Mouse (Mus musculus) hindbrain, embryonic 10.5 days (tissue): ENCODE data around the gene Cog7. TPM values are rescaled to one million over a fixed set of nuclear protein-coding genes. Genes with fewer than 3 reads are reported as not detected.

Source experiments
- DNase-seq: peaks from one replicate; pipeline ENCODE4 v3.0.0-alpha.2; 2017; ENCODE audit warnings: low spot score
- H3K27ac ChIP-seq: fragments of 300-500 bp; sonication (generic); 2 replicates; pipeline ENCODE4 v1.5.1; 2016; ENCODE audit warnings: mild to moderate bottlenecking, moderate library complexity
- H3K27me3 ChIP-seq: fragments of 300-500 bp; sonication (generic); 2 replicates; pipeline ENCODE4 v1.6.1; 2016; ENCODE audit warnings: mild to moderate bottlenecking; ENCODE audit not compliant: poor library complexity, insufficient read depth, severe bottlenecking
- H3K36me3 ChIP-seq: fragments of 300-500 bp; sonication (generic); 2 replicates; pipeline ENCODE4 v1.6.1; 2016; ENCODE audit warnings: mild to moderate bottlenecking, moderate library complexity
- H3K4me1 ChIP-seq: fragments of 300-500 bp; sonication (generic); replicated peaks from 2 replicates; pipeline ENCODE4 v1.6.1; 2016; ENCODE audit warnings: mild to moderate bottlenecking
- H3K4me3 ChIP-seq: fragments of 300-500 bp; sonication (generic); 2 replicates; pipeline ENCODE4 v1.5.1; 2016; ENCODE audit warnings: mild to moderate bottlenecking, moderate library complexity
- H3K9me3 ChIP-seq: fragments of 300-500 bp; sonication (generic); 2 replicates; pipeline ENCODE4 v1.6.1; 2016; ENCODE audit warnings: mild to moderate bottlenecking, moderate library complexity
- WGBS: fragments of 180-500 bp; shearing (Covaris S2); methylation state at CpG from one replicate; pipeline ENCODE4 v1.1.7; 2016; 5-methylcytosine and 5-hydroxymethylcytosine counted together
- polyA plus RNA-seq: library from polyadenylated mRNA; unstranded; fragments of >200 nt; fragmentation: Nextera tagmentation; extraction: Ambion mirVana; gene quantifications from 2 replicates; pipeline ENCODE4 v1.2.1, GENCODE M21; 2016

Cog7 gene
- polyA plus RNA-seq, 1 experiment from 2014 or later, result 21.0 TPM

DNA sequence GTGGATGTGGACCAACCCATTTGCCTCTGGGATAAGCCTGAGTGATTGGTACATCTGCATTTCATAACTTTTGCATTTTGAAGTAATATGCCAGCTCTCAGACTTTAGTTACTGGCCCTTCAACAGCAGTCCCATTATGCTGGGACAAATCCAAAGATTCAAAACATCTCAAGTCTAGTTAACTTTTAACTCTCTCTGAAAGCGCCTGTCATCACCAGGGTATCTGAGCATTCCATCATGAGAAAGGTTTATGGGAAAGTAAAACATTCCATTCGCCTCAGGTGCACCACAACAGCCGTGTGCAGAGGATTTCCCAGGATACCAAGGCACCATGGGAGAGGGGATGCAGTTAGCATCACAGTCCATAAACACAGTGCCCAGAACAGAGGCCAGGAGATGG is 39.9 kb downstream of the Cog7 start:
- WGBS, result 88% methylated on average over 3 of the region's 3 CpGs
- H3K27me3 ChIP-seq, result no peaks in the 10 kb centered on the region

DNA sequence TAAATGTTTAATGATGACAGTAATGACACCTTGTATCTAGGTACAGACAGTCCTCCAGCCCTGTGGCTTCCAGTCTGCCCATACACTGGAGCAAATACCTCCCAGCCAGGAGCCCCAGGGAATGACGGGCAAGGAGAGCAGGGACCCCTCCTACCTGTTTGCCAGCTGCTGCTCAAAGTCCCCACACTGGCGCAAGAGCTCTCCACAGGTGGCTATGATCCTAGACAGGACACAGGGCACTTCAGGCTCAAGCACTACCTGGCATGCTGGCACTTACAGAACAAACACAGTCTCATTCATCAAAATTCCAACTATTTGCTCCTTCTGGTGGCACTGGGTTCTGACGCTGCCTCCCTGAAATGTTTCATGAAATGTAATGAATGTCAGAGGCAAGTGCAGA is 40.5 kb downstream of the Cog7 start:
- H3K4me3 ChIP-seq, result no peak overlapping the region
- H3K27me3 ChIP-seq, result no peaks in the 10 kb centered on the region
- peaks cover 20% of the 10 kb centered on the region; the same call in 1 of the 2 replicates for H3K4me1 ChIP-seq
- H3K27ac ChIP-seq, result 0 out of 2 replicates have a peak overlapping the region, but pooled peaks have one; percentile 13
- 82% methylated on average over 3 of the region's 3 CpGs for WGBS
- no peak for DNase-seq
- H3K9me3 ChIP-seq, result no peaks in the 10 kb centered on the region
- H3K36me3 ChIP-seq, result peaks cover 29% of the 10 kb centered on the region

More for the DNA sequence above, 39.9 kb downstream of the Cog7 start:
- H3K4me1 ChIP-seq, result peaks cover 17% of the 10 kb centered on the region; the same call in 1 of the 2 replicates
- H3K4me3 ChIP-seq, result no peak overlapping the region
- no peaks in the 10 kb centered on the region for H3K9me3 ChIP-seq
- no peak for DNase-seq
- no peak overlapping the region for H3K27ac ChIP-seq
- H3K36me3 ChIP-seq, result peaks cover 27% of the 10 kb centered on the region

DNA sequence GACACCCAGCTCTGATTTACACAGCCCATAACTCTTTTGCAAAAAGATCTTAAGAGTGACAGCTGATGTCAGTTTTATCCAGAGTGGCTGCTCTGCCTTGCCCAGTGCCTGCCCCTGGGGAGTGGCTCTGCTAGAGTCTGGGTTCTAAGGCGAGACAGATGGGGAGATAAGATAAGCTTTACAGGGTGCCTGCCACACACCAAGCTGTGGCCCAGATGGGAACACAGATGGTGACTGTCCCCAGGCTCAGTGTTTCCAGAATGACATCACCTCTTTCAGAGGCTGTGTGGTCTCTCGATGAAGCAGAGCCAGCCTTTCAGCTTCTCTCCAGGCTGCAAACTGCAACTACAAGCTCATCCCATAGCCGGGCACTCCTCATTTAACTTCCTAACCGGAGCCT is 41.8 kb downstream of the Cog7 start:
- Histone ChIP-seq H3K27me3 (no peaks in the 10 kb centered on the region), H3K36me3 (peaks cover 41% of the 10 kb centered on the region), H3K4me1 (peaks cover 20% of the 10 kb centered on the region; the same call in 1 of the 2 replicates), H3K27ac (peak overlapping the region; percentile 67; the same call in 1 of the 2 replicates), H3K4me3 (no peak overlapping the region), H3K9me3 (no peaks in the 10 kb centered on the region)
- DNase-seq, result peak; percentile 46
- WGBS, result 48% methylated on average over 4 of the region's 4 CpGs

DNA sequence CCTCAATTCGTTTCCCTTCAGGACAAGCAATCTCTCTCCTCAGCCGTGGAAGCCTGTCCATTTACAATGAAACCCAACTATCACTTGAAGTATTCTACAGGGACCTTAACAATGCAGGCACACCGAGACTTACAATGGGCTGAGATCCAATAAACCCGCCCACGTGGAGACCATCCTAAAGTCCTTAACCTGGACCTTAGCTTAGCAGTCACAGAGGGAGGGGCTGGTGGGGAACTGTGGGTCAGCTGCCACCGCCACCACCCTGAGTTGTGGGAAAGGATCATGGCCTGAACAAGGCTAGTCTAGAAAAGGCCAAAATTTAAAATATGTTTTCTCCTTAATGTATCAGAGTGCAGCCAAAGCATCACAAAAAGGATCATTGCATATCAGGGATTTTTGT is 42.3 kb downstream of the Cog7 start:
- no peak overlapping the region for H3K4me3 ChIP-seq
- H3K27ac ChIP-seq, result peak overlapping the region; percentile 67
- H3K9me3 ChIP-seq, result no peaks in the 10 kb centered on the region
- H3K36me3 ChIP-seq, result peaks cover 40% of the 10 kb centered on the region
- 67% methylated on average over 6 of the region's 6 CpGs for WGBS
- no peak for DNase-seq
- no peaks in the 10 kb centered on the region for H3K27me3 ChIP-seq
- peaks cover 20% of the 10 kb centered on the region; the same call in 1 of the 2 replicates for H3K4me1 ChIP-seq

DNA sequence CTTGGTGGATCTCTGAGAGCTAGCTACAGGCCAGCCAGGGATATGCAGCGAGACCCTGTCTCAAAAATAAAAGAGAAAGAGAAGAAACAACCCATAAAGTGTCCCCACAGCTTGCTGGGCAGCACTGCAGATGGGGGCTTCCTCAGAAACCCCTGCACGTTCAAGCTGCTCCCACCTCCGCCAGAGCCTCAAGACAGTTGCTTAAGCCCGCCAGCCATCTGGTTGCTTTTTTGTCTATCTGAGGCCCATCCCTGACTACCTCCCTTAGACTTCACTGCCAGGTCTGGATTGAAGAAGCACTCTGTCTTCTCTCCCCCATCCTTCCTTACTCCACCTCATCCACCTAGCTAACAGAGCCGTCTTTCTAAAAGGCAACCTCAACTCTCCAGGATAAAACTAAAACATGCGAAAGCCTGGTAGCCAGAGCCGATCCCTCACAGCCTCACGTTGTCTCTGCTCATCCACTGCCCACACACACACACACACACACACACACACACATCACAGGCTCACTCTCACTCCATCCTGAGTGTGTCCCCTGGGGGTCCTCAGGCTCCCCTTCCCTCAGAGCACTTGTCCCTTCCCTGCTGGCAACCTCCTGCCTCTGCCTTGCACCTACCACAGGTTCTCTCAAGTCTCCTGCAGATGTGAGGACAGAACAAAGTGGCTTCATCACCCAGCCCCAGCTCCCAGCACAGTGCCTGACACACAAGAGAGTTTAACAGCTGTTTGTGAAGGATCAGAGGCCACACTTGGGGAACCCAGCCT is 43.2 kb downstream of the Cog7 start:
- no peak for DNase-seq
- 81% methylated on average over 8 of the region's 8 CpGs for WGBS
- Histone ChIP-seq H3K4me1 (peaks cover 20% of the 10 kb centered on the region; the same call in 1 of the 2 replicates), H3K27ac (peak overlapping the region; percentile 67), H3K27me3 (no peaks in the 10 kb centered on the region), H3K9me3 (no peaks in the 10 kb centered on the region), H3K36me3 (peaks cover 33% of the 10 kb centered on the region), H3K4me3 (no peak overlapping the region)

DNA sequence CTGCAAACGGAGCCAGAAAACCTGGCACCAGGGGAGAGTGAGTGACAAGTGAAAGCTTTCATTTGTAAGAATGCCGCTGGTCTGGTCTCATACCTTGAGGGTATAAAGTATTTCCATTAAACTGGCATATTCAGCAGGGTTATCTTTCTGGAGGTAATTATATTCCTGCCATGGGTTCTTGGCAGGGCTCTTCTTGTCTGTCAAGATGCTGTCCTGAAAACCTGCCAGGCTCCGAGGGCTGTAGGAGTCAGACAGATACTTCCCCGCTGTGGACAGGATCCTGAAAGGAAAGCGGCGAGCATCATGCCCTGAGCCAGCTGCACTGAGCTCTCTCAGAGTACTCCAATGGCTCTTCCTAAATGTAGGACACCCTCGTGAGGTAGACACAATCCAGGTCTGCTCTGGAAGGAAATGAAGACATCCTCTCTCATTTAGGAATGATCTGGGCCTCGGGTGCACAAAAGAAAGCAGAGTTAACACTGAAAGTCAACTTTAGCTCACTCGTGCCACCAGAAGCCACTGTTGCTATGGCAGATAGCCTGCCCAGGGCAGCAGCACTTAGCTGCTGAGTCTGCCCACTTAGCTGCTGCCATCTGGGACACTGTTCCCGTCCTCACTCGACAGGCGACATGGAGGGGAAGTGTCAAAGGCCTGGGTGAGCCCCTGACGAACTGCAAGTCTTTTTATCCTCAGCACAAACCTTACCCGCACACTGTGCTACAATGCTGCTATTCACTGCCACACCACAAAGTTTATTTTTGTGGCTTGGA is 44.5 kb downstream of the Cog7 start:
- H3K9me3 ChIP-seq, result no peaks in the 10 kb centered on the region
- no peak overlapping the region for H3K4me3 ChIP-seq
- H3K36me3 ChIP-seq, result peaks cover 27% of the 10 kb centered on the region
- peaks cover 20% of the 10 kb centered on the region; the same call in 1 of the 2 replicates for H3K4me1 ChIP-seq
- H3K27ac ChIP-seq, result peak overlapping the region; percentile 67; the same call in 1 of the 2 replicates
- no peaks in the 10 kb centered on the region for H3K27me3 ChIP-seq
- no peak for DNase-seq
- 75% methylated on average over 14 of the region's 14 CpGs for WGBS

DNA sequence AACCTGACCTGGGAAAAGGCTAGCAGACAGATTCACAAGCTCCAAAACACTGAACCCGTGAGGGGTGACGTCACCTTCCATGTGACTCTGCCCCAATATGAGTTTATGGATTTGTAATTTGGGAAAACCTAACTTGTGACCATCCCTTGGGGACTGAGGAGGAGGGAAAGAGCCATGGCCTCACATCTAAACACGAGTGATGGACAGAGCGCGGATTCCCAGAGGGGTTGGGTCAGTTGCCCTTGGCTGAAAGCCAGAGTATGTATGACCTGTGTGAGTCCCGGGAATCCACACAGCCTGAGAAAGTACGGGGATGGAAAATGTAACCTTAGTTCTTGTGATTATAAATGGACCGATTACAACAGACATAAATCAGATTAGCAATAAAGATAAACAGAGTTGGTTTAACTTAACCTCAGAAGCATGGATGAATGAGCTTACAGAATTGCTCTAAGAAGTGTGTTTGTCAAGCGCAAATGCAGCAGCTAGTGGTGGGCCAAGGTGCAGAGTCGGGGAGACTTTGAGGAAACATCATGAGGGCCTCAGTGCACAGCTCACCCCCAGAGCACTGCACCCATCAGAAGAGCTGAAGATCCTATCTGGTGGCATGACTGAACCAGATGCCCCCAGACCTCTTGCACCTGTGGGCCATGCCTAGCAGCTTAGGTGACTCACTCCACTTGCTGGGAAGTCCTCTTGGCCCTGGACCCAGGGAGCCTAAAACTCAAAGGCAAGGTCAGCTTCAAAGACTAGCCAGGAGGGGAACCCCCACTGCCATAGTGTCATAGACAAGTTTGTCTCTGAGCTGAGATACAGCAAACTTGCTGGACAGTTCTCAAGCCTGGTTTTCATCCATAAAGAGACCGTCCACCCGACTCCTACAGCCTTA is 45.4 kb downstream of the Cog7 start:
- H3K9me3 ChIP-seq, result no peaks in the 10 kb centered on the region
- H3K27ac ChIP-seq, result no peak overlapping the region; the same call in 1 of the 2 replicates
- peaks cover 20% of the 10 kb centered on the region; the same call in 1 of the 2 replicates for H3K4me1 ChIP-seq
- H3K4me3 ChIP-seq, result no peak overlapping the region
- DNase-seq, result no peak
- WGBS, result 88% methylated on average over 12 of the region's 12 CpGs
- H3K36me3 ChIP-seq, result peaks cover 27% of the 10 kb centered on the region; the same call in 1 of the 2 replicates
- no peaks in the 10 kb centered on the region for H3K27me3 ChIP-seq

DNA sequence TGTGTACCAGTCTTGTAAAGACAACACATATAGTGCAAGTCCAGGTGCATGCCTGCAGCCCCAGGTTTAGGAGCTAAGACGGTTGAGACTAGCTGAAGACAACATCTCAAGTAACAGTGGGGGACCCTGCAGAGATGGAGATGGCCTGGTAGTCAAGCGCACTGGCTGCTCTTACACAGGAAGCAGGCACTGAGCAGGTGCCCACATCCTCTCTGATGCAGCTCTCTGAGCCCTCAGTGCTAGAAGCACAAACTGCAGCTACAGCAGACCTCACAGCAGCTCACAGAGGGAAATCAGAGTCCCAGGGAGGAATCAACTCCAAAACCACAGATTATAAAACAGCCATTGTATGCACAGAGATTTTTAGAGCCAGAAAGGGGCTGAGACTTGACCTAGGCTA is 47.2 kb downstream of the Cog7 start:
- Histone ChIP-seq H3K9me3 (no peaks in the 10 kb centered on the region), H3K27me3 (no peaks in the 10 kb centered on the region), H3K27ac (no peak overlapping the region), H3K36me3 (peaks cover 38% of the 10 kb centered on the region; the same call in 1 of the 2 replicates), H3K4me3 (no peak overlapping the region), H3K4me1 (peaks cover 20% of the 10 kb centered on the region; the same call in 1 of the 2 replicates)
- DNase-seq, result no peak
- WGBS, result 90% methylated on average over 2 of the region's 2 CpGs

DNA sequence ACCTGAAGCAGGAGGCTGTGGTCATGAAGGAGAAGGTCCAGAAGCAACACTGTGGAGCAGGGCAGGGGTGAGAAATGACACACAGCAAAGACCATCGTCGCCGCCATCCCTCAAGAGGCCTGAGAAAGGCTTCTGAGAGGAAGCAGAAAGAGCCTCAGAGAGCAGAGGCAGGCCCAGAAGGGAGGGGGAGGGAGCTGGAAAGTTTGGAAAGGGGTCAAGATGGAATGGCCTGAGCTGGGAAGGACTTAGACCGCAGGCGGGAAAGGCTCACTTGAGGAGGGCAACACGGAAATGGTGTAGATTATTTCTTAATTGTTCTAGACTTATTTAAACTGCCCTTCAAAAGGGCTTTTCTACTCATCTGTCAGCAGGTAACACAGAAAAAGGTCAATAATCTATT is 47.8 kb downstream of the Cog7 start:
- Histone ChIP-seq H3K4me3 (no peak overlapping the region), H3K4me1 (peaks cover 17% of the 10 kb centered on the region; the same call in 1 of the 2 replicates), H3K27me3 (no peaks in the 10 kb centered on the region), H3K27ac (0 out of 2 replicates have a peak overlapping the region, but pooled peaks have one; percentile 23), H3K9me3 (no peaks in the 10 kb centered on the region), H3K36me3 (peaks cover 43% of the 10 kb centered on the region; the same call in 1 of the 2 replicates)
- DNase-seq, result no peak
- WGBS, result 91% methylated on average over 6 of the region's 6 CpGs

- no peaks in the 10 kb centered on the region for H3K27me3 ChIP-seq
- 52% methylated on average over 7 of the region's 7 CpGs for WGBS
- no peak overlapping the region for H3K27ac ChIP-seq
- no peak overlapping the region for H3K4me3 ChIP-seq
- DNase-seq, result no peak
- H3K36me3 ChIP-seq, result peaks cover 51% of the 10 kb centered on the region
- H3K4me1 ChIP-seq, result 0 out of 2 replicates have a peak, but pooled peaks cover under 1% of the 10 kb centered on the region
- no peaks in the 10 kb centered on the region for H3K9me3 ChIP-seq
Observed at GRCm38 (mm10) chr7:121931246-121931645, 50.3 kb downstream of the Cog7 start.

GRCm38 (mm10) chr7:121927882-121928281 is 53.6 kb downstream of the Cog7 start:
- Histone ChIP-seq H3K9me3 (no peaks in the 10 kb centered on the region), H3K4me1 (no peaks in the 10 kb centered on the region), H3K27ac (no peak overlapping the region), H3K4me3 (no peak overlapping the region), H3K27me3 (no peaks in the 10 kb centered on the region), H3K36me3 (peaks cover 57% of the 10 kb centered on the region)
- DNase-seq, result no peak
- WGBS, result 91% methylated on average over 2 of the region's 2 CpGs

- WGBS, result 95% methylated on average over 7 of the region's 7 CpGs
- Histone ChIP-seq H3K9me3 (no peaks in the 10 kb centered on the region), H3K36me3 (peaks cover 44% of the 10 kb centered on the region), H3K4me3 (no peak overlapping the region), H3K4me1 (no peaks in the 10 kb centered on the region), H3K27ac (no peak overlapping the region), H3K27me3 (no peaks in the 10 kb centered on the region)
- no peak for DNase-seq
Observed at GRCm38 (mm10) chr7:121924361-121924760, 57.1 kb downstream of the Cog7 start.
